Mouse (Mus musculus): Measurements from ENCODE around the gene Rmnd5a.

The Rmnd5a gene

DNA sequence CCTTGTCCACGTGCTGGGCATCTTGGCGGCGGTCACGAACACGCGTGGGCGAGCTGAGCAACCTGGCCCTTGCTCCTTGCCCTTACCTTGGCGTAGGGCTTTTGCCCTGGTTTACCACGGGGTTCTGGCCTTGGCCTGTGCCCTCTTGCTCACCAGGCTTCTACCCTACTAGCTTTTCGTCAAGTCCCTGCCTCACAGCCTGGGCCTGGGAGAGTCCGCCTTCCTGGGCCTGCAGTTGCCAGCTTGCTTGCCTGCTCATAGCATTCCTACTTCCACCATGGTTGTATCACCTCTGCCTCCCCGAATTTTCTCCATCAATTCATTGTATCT lies 779 bp upstream of the Rmnd5a start:
- no peak for DNase-seq

DNA sequence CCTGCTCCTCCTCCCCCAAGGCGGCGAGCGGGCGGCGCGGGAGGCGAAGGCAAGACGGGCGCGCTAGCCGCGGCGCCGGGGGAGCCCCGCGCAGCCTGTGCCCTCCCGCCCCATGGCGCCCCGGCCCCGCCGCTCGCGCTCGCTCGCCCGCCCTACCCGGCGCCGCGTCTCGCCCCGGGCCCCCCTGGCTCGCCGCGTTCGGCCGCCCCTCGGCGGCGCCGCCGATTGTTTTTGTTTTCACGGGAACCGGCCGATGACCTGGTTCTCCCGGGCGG lies 283 bp downstream of the Rmnd5a start:
- no peak for DNase-seq

DNA sequence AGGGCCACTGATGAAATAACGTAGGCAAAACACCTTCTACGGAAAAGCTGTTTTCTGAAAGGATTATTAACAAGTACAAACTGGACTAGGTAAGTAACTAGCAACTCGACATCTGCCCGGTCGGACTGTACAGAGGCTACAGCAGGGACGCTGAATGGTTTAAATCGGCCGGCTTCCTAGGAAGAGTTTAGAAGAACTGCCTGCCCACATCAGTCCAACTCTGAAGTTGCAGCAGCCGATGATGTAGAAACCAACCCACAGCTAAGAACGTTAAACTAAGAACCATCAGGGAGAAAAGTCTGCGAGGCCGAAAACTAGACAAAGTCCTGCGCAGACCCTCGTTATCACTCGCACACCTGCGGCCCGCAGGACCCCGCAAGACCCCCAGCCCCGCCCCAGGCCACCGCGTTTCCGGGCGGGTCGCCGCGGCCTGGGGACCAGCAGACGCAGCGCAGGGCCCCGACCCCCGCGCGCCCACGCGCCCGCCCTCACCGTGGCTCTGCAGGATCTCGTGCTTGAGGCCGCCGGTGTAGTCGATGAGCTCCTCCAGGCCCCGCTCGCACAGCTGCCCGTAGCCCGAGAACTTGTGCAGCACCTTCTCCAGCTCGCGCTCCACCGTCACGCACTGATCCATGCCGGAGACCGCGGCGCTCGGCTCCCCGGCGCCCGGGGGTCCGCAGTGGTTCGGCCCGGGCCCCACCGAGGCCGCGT lies 776 bp downstream of the Rmnd5a start:
- peak; percentile 62 to 73 for DNase-seq

DNA sequence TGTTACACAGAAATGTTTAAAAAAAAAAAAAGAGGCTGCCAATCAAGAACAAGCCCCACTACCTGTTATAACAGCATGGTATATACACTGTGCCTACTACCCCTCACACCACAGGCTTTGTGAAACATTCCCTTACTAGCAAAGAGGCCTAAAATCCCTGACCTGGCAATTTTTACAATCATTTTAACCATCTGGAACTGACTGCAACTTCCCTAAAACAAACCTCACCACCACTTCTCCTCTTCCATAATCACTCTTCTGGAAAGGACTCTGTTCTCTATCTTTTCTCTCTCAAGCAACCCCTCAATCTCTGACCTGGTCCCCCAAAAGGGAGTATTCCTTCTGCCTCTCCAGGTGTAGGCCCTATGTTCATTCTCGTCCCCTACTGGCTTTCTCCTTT lies 2.4 kb downstream of the Rmnd5a start:
- DNase-seq: no peak

- no peak for DNase-seq
Observed at GRCm38 (mm10) chr6:71427996-71428725, 12.3 kb downstream of the Rmnd5a start.

DNA sequence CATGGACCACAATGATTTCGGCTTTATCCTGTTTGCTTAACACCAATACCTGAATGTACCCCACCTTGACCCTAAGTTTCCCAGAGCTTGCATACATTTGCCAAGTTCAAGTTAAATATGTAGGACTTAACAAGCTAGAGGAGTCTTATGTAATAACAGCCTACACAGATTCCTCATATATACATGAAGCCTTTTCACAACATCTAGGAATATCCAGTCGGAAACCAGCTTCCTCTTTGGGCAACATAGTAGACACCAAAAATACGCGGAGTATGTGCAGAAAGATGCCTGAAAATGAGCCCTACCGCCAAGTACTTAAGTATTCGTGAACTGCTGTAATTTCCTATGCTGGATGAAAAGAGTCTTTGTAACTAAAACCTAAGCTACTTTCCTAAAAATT lies 14.8 kb downstream of the Rmnd5a start:
- no peak for DNase-seq

GRCm38 (mm10) chr6:71423116-71423515 lies 17.3 kb downstream of the Rmnd5a start:
- peak in 1 of 2 experiments; percentile 39 for DNase-seq

DNA sequence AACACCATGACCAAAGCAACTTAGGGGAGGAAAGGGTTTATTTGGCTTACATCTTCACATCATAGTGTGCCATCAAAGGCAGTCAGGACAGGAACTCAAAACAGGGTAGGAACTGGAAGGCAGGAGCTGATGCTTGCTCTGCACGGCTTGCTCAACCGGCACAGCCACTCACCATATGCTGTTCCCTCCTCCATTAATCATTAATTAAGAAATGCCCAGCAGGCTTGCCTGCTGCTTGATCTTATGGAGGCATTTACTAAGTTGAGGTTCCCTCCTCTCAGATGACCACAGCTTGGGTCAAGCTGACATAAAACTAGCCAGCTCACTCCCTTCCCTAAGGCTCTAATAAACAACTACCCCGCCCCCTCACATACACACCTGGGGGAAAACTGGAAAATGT lies 18.3 kb downstream of the Rmnd5a start:
- no peak for DNase-seq

- no peak for DNase-seq
Observed at GRCm38 (mm10) chr6:71420848-71421247, 19.6 kb downstream of the Rmnd5a start.

- no peak for DNase-seq
Observed at GRCm38 (mm10) chr6:71418874-71419273, 21.6 kb downstream of the Rmnd5a start.

- DNase-seq: no peak
Observed at GRCm38 (mm10) chr6:71415446-71415845, 25.0 kb downstream of the Rmnd5a start.

DNA sequence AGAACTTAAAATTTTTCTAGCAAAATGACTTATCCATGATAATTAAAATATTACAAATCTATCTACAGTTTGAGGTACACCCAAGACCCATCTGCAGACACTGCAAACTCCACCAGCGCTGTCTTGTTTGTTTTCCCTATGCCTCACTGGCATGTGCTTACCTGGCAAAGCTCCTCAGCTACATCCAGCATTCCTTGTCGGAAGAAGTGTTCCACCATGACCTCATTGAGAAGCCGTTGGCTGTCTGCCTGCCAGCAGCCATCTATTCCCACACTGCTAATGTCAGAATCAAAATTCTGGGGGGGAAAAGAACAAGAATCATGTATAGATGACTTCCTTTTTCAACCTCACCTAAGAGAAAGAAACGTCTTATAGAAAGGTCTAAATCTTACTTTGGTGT lies 25.8 kb downstream of the Rmnd5a start:
- peak; percentile 74 to 82 for DNase-seq

GRCm38 (mm10) chr6:71398829-71399609 lies 41.4 kb downstream of the Rmnd5a start:
- DNase-seq: peak; percentile 51 to 57

- DNase-seq: peak; percentile 55 to 58
Observed at GRCm38 (mm10) chr6:71396761-71397160, 43.7 kb downstream of the Rmnd5a start.

- no peak for DNase-seq
Observed at GRCm38 (mm10) chr6:71396016-71396415, 44.4 kb downstream of the Rmnd5a start.

GRCm38 (mm10) chr6:71390496-71390895 lies 49.9 kb downstream of the Rmnd5a start:
- peak; percentile 81 to 88 for DNase-seq

DNA sequence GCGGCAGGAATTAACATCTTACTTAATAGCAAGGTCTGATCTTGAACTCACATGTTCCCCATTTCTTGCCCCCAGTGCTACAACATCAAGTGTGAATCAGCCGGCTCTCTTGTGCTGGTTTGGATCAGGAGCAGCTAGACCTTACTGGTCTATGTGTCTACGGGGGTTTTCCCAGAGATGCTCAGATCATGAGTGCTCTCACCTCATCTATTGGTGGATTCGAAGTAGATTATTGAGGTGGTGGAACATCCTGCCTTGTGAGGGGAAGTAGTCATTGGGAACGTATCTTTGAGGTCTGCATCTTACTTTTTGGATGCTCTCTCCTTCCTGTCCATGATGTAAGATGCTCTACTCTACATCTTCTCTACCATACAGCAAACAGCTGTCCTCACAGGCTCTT lies 58.8 kb downstream of the Rmnd5a start:
- DNase-seq: no peak

DNA sequence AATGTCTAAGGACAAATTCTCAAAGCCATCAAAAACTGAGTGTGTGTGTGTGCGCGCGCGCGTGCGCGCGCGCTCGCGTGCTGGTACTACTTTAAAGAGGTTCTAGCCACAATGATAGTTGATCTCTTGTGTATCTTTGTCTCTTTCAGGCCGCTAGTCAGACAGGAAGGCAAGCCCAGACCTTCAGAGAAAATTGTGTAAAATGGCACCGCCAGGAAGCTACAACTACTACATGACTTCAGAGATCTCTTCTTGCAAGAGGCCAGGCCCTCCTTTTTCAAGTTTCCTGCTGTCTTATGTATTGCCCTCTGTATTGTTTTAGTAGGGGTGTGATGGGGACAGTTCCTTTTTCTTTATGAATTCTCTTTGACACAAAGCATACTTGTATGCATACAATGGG lies 63.7 kb downstream of the Rmnd5a start:
- no peak for DNase-seq

GRCm38 (mm10) chr6:71374921-71375320 lies 65.5 kb downstream of the Rmnd5a start:
- no peak for DNase-seq

DNA sequence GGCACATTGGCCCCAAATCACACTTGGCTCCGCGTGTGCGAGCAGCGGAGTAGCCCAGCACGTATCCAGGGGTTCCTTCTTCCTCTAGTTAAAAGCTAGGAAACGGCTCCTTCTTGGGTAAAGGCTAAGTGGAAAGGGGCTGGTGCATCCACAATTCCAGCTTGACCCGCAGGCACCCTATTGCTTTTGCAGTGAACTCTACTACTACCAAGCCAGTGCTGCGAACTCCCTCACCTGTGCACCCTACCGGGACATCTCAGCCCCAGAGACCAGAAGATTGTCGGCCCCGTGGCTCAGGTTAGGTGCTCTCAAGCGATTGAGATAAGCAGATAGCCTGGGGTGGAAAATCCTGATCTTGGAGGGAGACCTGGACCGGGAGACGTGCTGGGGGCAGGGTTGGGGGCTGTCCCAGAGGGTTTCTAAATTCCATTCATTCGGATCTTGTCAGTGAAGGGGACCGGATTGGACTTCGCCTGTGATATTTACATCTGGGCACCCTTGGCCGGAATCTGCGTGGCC lies 66.1 kb downstream of the Rmnd5a start:
- DNase-seq: no peak

- no peak for DNase-seq
Observed at GRCm38 (mm10) chr6:71373249-71373775, 67.1 kb downstream of the Rmnd5a start, which contains the start of gene Cd8a. Gene Cd8a, plus strand, starts transcription at chr6:71373427.

DNA sequence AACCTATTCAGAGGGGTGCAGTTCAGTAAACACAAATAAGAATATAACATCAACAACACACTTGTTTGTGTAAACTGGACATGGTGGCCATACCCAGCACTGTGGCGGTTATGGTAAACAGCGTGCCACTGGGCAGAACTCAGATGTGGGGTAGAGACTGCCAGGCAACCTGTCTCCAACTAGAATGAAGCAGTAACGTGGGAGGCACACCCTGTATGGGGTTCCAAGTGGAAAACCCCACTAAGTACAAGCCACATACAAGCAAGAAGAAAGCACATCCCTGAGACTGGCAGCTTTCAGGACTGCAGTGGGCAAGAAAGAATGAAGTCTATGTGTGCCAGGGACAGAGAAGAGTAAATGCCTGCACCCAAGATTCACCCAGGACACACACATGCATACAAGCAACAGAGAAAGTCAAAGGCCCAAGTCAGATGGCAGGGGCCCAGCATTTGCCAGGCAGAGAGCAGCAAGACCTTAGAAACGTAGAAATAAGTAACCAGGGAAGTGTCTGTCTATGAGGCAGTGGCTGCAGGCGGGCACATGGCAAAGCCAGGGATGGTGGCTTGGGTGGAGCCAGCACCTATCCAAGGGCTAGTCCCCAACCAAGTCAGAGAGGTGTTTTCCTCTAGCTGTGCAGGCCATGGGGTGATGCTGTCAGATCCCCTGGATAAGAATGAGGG lies 68.3 kb downstream of the Rmnd5a start:
- DNase-seq: no peak

DNA sequence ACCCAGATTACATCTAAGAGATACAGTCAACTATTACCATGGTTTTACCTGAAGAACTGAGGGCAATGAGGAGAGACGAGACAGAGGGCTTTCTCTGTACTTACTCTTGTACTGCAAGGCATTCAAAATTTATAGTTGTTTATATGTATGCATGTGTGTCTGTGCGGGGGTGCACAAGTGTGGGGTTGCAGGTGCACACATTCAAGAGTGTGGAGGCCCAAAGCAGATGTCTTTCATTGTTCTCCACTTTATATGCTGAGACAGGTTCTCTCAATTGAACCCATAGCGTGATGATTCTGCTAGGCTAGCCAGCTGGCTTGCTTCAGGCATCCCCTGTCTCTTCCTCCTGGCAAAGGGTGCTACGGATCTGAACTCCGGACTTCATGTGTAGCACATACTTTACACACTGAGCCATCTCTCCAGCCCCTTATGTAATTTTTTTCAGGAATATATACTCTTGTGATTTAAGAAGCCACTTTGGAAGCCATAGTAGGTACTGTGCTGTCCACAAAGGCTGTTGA lies 69.3 kb downstream of the Rmnd5a start:
- DNase-seq: no peak
